Mouse (Mus musculus) liver, adult 2 months (tissue): ENCODE measurements at regions not wholly inside any gene's neighbourhood (a gene's known extent, or its start where the extent isn't known, plus 50 kb on each side); places are given as distances from the start of the nearest gene placed in this dataset.
A peak's percentile ranks its signal among the peaks of the same experiment; 100 is the strongest.

ENCODE experiments used
- DNase-seq: peaks from one replicate; pipeline ENCODE4 v3.0.0-alpha.2; 2011; ENCODE audit warnings: low read depth, low spot score; ENCODE audit errors: extremely low read depth
- H3K27ac ChIP-seq: fragments of 200-500 bp; replicated peaks from 2 replicates; pipeline ENCODE4 v1.5.1; 2012; ENCODE audit warnings: low read depth, mild to moderate bottlenecking, control low read depth, inconsistent platforms, low read length; ENCODE audit not compliant: insufficient read depth
- H3K27me3 ChIP-seq: fragments of 200-500 bp; 2 replicates; pipeline ENCODE4 v1.6.1; 2012; ENCODE audit warnings: mild to moderate bottlenecking, moderate library complexity, low read length, inconsistent platforms; ENCODE audit not compliant: control insufficient read depth, insufficient read depth
- H3K36me3 ChIP-seq: fragments of 200-500 bp; 2 replicates; pipeline ENCODE4 v1.6.1; 2012; ENCODE audit warnings: low read length, inconsistent platforms; ENCODE audit not compliant: control insufficient read depth, insufficient read depth
- H3K4me1 ChIP-seq: fragments of 200-500 bp; 2 replicates; pipeline ENCODE4 v1.6.1; 2011; ENCODE audit warnings: low read length; ENCODE audit not compliant: control insufficient read depth, insufficient read depth
- H3K4me3 ChIP-seq: fragments of 200-500 bp; 2 replicates; pipeline ENCODE4 v1.5.1; 2011; ENCODE audit warnings: low read depth, mild to moderate bottlenecking, control low read depth, low read length, moderate library complexity; ENCODE audit not compliant: insufficient read depth
- H3K79me2 ChIP-seq: fragments of 200-500 bp; 2 replicates; pipeline ENCODE4 v1.6.1; 2012; ENCODE audit warnings: inconsistent platforms, mild to moderate bottlenecking, low read length, moderate library complexity; ENCODE audit not compliant: control insufficient read depth, insufficient read depth
- H3K9ac ChIP-seq: fragments of 200-500 bp; 2 replicates; pipeline ENCODE4 v1.6.1; 2012; ENCODE audit warnings: low read depth, mild to moderate bottlenecking, control low read depth, inconsistent platforms, low read length
- CTCF ChIP-seq: fragments of 200-500 bp; IDR thresholded peaks from 2 replicates; pipeline ENCODE4 v1.5.1; 2011; ENCODE audit warnings: low read depth, low read length, control low read depth
- POLR2A ChIP-seq: fragments of 200-500 bp; IDR thresholded peaks from 2 replicates; pipeline ENCODE4 v1.6.1; 2011; ENCODE audit warnings: low read length, control low read depth; ENCODE audit not compliant: insufficient read depth; ENCODE audit errors: extremely low read depth
- WGBS: fragments of 180-500 bp; shearing (Covaris S2); methylation state at CpG from one replicate; pipeline ENCODE4 v1.1.7; 2018; 5-methylcytosine and 5-hydroxymethylcytosine counted together

GRCm38 (mm10) chr15:93699971-93700370, 104.3 kb upstream of the Prickle1 start:
- H3K36me3 ChIP-seq = no peaks in the 10 kb centered on the region
- DNase-seq = peak; percentile 40
- H3K4me3 ChIP-seq = no peak overlapping the region
- 48% methylated on average over 9 of the region's 9 CpGs for WGBS
- no peak overlapping the region for H3K27ac ChIP-seq
- no peak overlapping the region for H3K9ac ChIP-seq
- H3K27me3 ChIP-seq = no peaks in the 10 kb centered on the region
- H3K79me2 ChIP-seq = no peaks in the 10 kb centered on the region
- TF ChIP-seq POLR2A = no peak
- peak; percentile 33; the same call in 1 of the 2 replicates for TF ChIP-seq CTCF
- no peaks in the 10 kb centered on the region for H3K4me1 ChIP-seq

- DNase-seq = no peak
- no peaks in the 10 kb centered on the region for H3K79me2 ChIP-seq
- no peak overlapping the region for H3K9ac ChIP-seq
- no peaks in the 10 kb centered on the region for H3K4me1 ChIP-seq
- no peaks in the 10 kb centered on the region for H3K27me3 ChIP-seq
- no peak overlapping the region for H3K27ac ChIP-seq
- TF ChIP-seq POLR2A (no peak), CTCF (no peak)
- 43% methylated on average over 10 of the region's 10 CpGs for WGBS
- no peak overlapping the region for H3K4me3 ChIP-seq
- no peaks in the 10 kb centered on the region for H3K36me3 ChIP-seq
Observed at GRCm38 (mm10) chr15:93698182-93698822, 102.6 kb upstream of the Prickle1 start.

GRCm38 (mm10) chr15:93690717-93691116, 95.0 kb upstream of the Prickle1 start:
- 73% methylated on average over 6 of the region's 6 CpGs for WGBS
- H3K27ac ChIP-seq = no peak overlapping the region

GRCm38 (mm10) chr15:93690011-93690410, 94.3 kb upstream of the Prickle1 start:
- DNase-seq = no peak
- no peak for TF ChIP-seq POLR2A
- no peak for TF ChIP-seq CTCF
- Histone ChIP-seq H3K27me3 (no peaks in the 10 kb centered on the region), H3K36me3 (no peaks in the 10 kb centered on the region), H3K4me1 (no peaks in the 10 kb centered on the region), H3K9ac (no peak overlapping the region), H3K27ac (no peak overlapping the region), H3K79me2 (no peaks in the 10 kb centered on the region), H3K4me3 (no peak overlapping the region)
- WGBS = 84% methylated on average over 10 of the region's 10 CpGs

More at GRCm38 (mm10) chr15:93690717-93691116, 95.0 kb upstream of the Prickle1 start:
- Histone ChIP-seq H3K79me2 (no peaks in the 10 kb centered on the region), H3K36me3 (no peaks in the 10 kb centered on the region), H3K4me1 (no peaks in the 10 kb centered on the region), H3K27me3 (no peaks in the 10 kb centered on the region), H3K9ac (no peak overlapping the region), H3K4me3 (no peak overlapping the region)
- TF ChIP-seq POLR2A (no peak), CTCF (no peak)
- no peak for DNase-seq

GRCm38 (mm10) chr15:93686385-93686784, 90.7 kb upstream of the Prickle1 start:
- Histone ChIP-seq H3K4me3 (no peak overlapping the region), H3K9ac (no peak overlapping the region), H3K79me2 (no peaks in the 10 kb centered on the region), H3K4me1 (no peaks in the 10 kb centered on the region), H3K36me3 (no peaks in the 10 kb centered on the region), H3K27me3 (no peaks in the 10 kb centered on the region), H3K27ac (no peak overlapping the region)
- no peak for TF ChIP-seq CTCF
- TF ChIP-seq POLR2A = no peak
- DNase-seq = no peak
- WGBS = 39% methylated on average over 9 of the region's 9 CpGs

GRCm38 (mm10) chr15:93681602-93682001, 85.9 kb upstream of the Prickle1 start:
- Histone ChIP-seq H3K79me2 (no peaks in the 10 kb centered on the region), H3K4me1 (no peaks in the 10 kb centered on the region), H3K27ac (no peak overlapping the region), H3K9ac (no peak overlapping the region), H3K27me3 (no peaks in the 10 kb centered on the region), H3K4me3 (no peak overlapping the region), H3K36me3 (no peaks in the 10 kb centered on the region)
- no peak for DNase-seq
- WGBS = 75% methylated on average over 4 of the region's 4 CpGs
- TF ChIP-seq CTCF (no peak), POLR2A (no peak)
